ENCODE assay signal across 8 mouse cellular contexts in genomic region chr2:119167866-119168256, GRCm38 (mm10). TPM values are rescaled to one million over a fixed set of nuclear protein-coding genes. Genes with fewer than 3 reads are reported as not detected.
DNase-seq lines count a peak whose midpoint lies in the region; ATAC-seq lines count a peak whose summit lies in the region.

No protein-coding gene starts in this region.

- no peak; the same call in 1 of the 2 replicates for ATAC-seq in kidney, embryonic 16.5 days (ENCODE audit: low FRiP score, low TSS enrichment)
- peak; percentile 19 for ATAC-seq in intestine, embryonic 15.5 days
- no peak; the same call in none of the 2 replicates for ATAC-seq in neural tube, embryonic 11.5 days (ENCODE audit: insufficient read depth, low FRiP score, low TSS enrichment)

- peak overlapping the region; percentile 94 for H3K4me2 ChIP-seq in kidney, embryonic 16.5 days (replicated peaks; ENCODE audit: low read depth, low read length)
- peak overlapping the region; percentile 99 for H3K4me2 ChIP-seq in intestine, embryonic 15.5 days (replicated peaks)
- peak overlapping the region; percentile 98 for H3K4me2 ChIP-seq in neural tube, embryonic 11.5 days (ENCODE audit: low read depth)

- peak overlapping the region; percentile 58 for H3K4me3 ChIP-seq in kidney, embryonic 16.5 days (ENCODE audit: low read length)
- H3K4me3 ChIP-seq in embryonic facial prominence, embryonic 10.5 days, result peak overlapping the region; percentile 67
- H3K4me3 ChIP-seq in intestine, embryonic 15.5 days (replicated peaks), result peak overlapping the region; percentile 50
- H3K4me3 ChIP-seq in neural tube, embryonic 11.5 days (ENCODE audit: low read depth, low read length), result peak overlapping the region; percentile 45

- peaks cover 18% of the 10 kb centered on the region for H3K4me1 ChIP-seq in kidney, embryonic 16.5 days (ENCODE audit: insufficient read depth, low read length)
- H3K4me1 ChIP-seq in embryonic facial prominence, embryonic 10.5 days, result peaks cover 31% of the 10 kb centered on the region
- peaks cover 17% of the 10 kb centered on the region for H3K4me1 ChIP-seq in intestine, embryonic 15.5 days (replicated peaks)
- H3K4me1 ChIP-seq in neural tube, embryonic 11.5 days (ENCODE audit: control insufficient read depth, insufficient read depth, low read length), result peaks cover 8% of the 10 kb centered on the region

- peak overlapping the region; percentile 62 for H3K9ac ChIP-seq in kidney, embryonic 16.5 days (replicated peaks; ENCODE audit: low read length)
- peak overlapping the region; percentile 48 for H3K9ac ChIP-seq in intestine, embryonic 15.5 days
- H3K9ac ChIP-seq in neural tube, embryonic 11.5 days (ENCODE audit: low read length), result no peak overlapping the region; the same call in 1 of the 2 replicates

- 3% methylated on average over 26 of the region's 26 CpGs for WGBS in kidney, embryonic 16.5 days
- 3% methylated on average over 26 of the region's 26 CpGs for WGBS in embryonic facial prominence, embryonic 10.5 days
- 3% methylated on average over 26 of the region's 26 CpGs for WGBS in intestine, embryonic 15.5 days
- 4% methylated on average over 26 of the region's 26 CpGs for WGBS in neural tube, embryonic 11.5 days

- no peaks in the 10 kb centered on the region for H3K36me3 ChIP-seq in kidney, embryonic 16.5 days (ENCODE audit: insufficient read depth, low read length)
- H3K36me3 ChIP-seq in embryonic facial prominence, embryonic 10.5 days (replicated peaks), result peaks cover 6% of the 10 kb centered on the region; the same call in 1 of the 2 replicates
- no peaks in the 10 kb centered on the region for H3K36me3 ChIP-seq in intestine, embryonic 15.5 days
- H3K36me3 ChIP-seq in neural tube, embryonic 11.5 days (ENCODE audit: control insufficient read depth, insufficient read depth, low read length), result no peaks in the 10 kb centered on the region; the same call in 1 of the 2 replicates

- DNase-seq in kidney, postnatal 36 days, result no peak
- DNase-seq in embryonic facial prominence, embryonic 10.5 days (ENCODE audit: low spot score), result no peak
- no peak for DNase-seq in neural tube, embryonic 11.5 days (ENCODE audit: low spot score)
- no peak for DNase-seq in urinary bladder, adult 2 months (ENCODE audit: low spot score)
- no peak for DNase-seq in adipocyte (ENCODE audit: low spot score)
- DNase-seq in layer of hippocampus, adult 9-11 months, result no peak

- H3K27ac ChIP-seq in kidney, embryonic 16.5 days (ENCODE audit: low read length), result no peak overlapping the region
- 0 out of 2 replicates have a peak overlapping the region, but pooled peaks have one; percentile 8 for H3K27ac ChIP-seq in embryonic facial prominence, embryonic 10.5 days (replicated peaks)
- peak overlapping the region; percentile 82 for H3K27ac ChIP-seq in intestine, embryonic 15.5 days
- H3K27ac ChIP-seq in neural tube, embryonic 11.5 days (ENCODE audit: low read depth, low read length), result no peak overlapping the region

- H3K9me3 ChIP-seq in kidney, embryonic 16.5 days (ENCODE audit: low read length), result no peaks in the 10 kb centered on the region
- no peaks in the 10 kb centered on the region for H3K9me3 ChIP-seq in embryonic facial prominence, embryonic 10.5 days
- no peaks in the 10 kb centered on the region for H3K9me3 ChIP-seq in intestine, embryonic 15.5 days
- H3K9me3 ChIP-seq in neural tube, embryonic 11.5 days (ENCODE audit: control insufficient read depth, low read length), result no peaks in the 10 kb centered on the region

- peaks cover 21% of the 10 kb centered on the region; the same call in 1 of the 2 replicates for H3K27me3 ChIP-seq in kidney, embryonic 16.5 days (ENCODE audit: insufficient read depth, low read length)
- H3K27me3 ChIP-seq in embryonic facial prominence, embryonic 10.5 days (replicated peaks; ENCODE audit: low read depth, poor library complexity, severe bottlenecking), result peaks cover 63% of the 10 kb centered on the region
- H3K27me3 ChIP-seq in intestine, embryonic 15.5 days (replicated peaks), result peaks cover 9% of the 10 kb centered on the region; the same call in 1 of the 2 replicates
- H3K27me3 ChIP-seq in neural tube, embryonic 11.5 days (ENCODE audit: control insufficient read depth, insufficient read depth, low read length), result peaks cover 22% of the 10 kb centered on the region

RNA-seq across cellular contexts. Expression of gene Gchfr, which starts 0.3 kb away (rescaled TPM):
- 34.5 and 38.8 TPM in 2 replicates for polyA plus RNA-seq in kidney, embryonic 16.5 days (2015; fragmentation: Nextera tagmentation; extraction: Ambion mirVana)
- polyA plus RNA-seq in embryonic facial prominence, embryonic 10.5 days (2016; fragmentation: Nextera tagmentation; extraction: Ambion mirVana), result 5.3 and 6.1 TPM in 2 replicates
- 21.1 and 27.3 TPM in 2 replicates for polyA plus RNA-seq in intestine, embryonic 15.5 days (2015; fragmentation: Nextera tagmentation; extraction: Ambion mirVana)
- polyA plus RNA-seq in neural tube, embryonic 11.5 days (2014; fragmentation: Nextera tagmentation; extraction: Ambion mirVana), result 3.2 and 3.7 TPM in 2 replicates
- 0.54 and 0.80 TPM in 2 replicates for polyA plus RNA-seq in urinary bladder, adult 2 months (2012; rRNA removed)

RNA-seq across cellular contexts. Expression of gene Gm14137, which starts 6.4 kb away (rescaled TPM):
- polyA plus RNA-seq in kidney, embryonic 16.5 days (2015; fragmentation: Nextera tagmentation; extraction: Ambion mirVana), result 0.56 and 0.85 TPM in 2 replicates
- 0.77 and 1.0 TPM in 2 replicates for polyA plus RNA-seq in embryonic facial prominence, embryonic 10.5 days (2016; fragmentation: Nextera tagmentation; extraction: Ambion mirVana)
- polyA plus RNA-seq in intestine, embryonic 15.5 days (2015; fragmentation: Nextera tagmentation; extraction: Ambion mirVana), result 0.30 and 0.38 TPM in 2 replicates
- polyA plus RNA-seq in neural tube, embryonic 11.5 days (2014; fragmentation: Nextera tagmentation; extraction: Ambion mirVana), result 0.17 and 0.20 TPM in 2 replicates
- not detected in 2 replicates for polyA plus RNA-seq in urinary bladder, adult 2 months (2012; rRNA removed)

RNA-seq across cellular contexts. Expression of gene Rmdn3, which starts 11.0 kb away (rescaled TPM):
- 46.4 and 47.0 TPM in 2 replicates for polyA plus RNA-seq in kidney, embryonic 16.5 days (2015; fragmentation: Nextera tagmentation; extraction: Ambion mirVana)
- polyA plus RNA-seq in embryonic facial prominence, embryonic 10.5 days (2016; fragmentation: Nextera tagmentation; extraction: Ambion mirVana), result 47.3 and 50.7 TPM in 2 replicates
- 48.5 and 49.5 TPM in 2 replicates for polyA plus RNA-seq in intestine, embryonic 15.5 days (2015; fragmentation: Nextera tagmentation; extraction: Ambion mirVana)
- 41.3 and 49.9 TPM in 2 replicates for polyA plus RNA-seq in neural tube, embryonic 11.5 days (2014; fragmentation: Nextera tagmentation; extraction: Ambion mirVana)
- polyA plus RNA-seq in urinary bladder, adult 2 months (2012; rRNA removed), result 27.0 and 27.9 TPM in 2 replicates

RNA-seq across cellular contexts. Expression of gene Zfyve19, which starts 40.6 kb away (rescaled TPM):
- 64.1 and 67.2 TPM in 2 replicates for polyA plus RNA-seq in kidney, embryonic 16.5 days (2015; fragmentation: Nextera tagmentation; extraction: Ambion mirVana)
- 52.9 and 58.5 TPM in 2 replicates for polyA plus RNA-seq in embryonic facial prominence, embryonic 10.5 days (2016; fragmentation: Nextera tagmentation; extraction: Ambion mirVana)
- 59.3 and 64.9 TPM in 2 replicates for polyA plus RNA-seq in intestine, embryonic 15.5 days (2015; fragmentation: Nextera tagmentation; extraction: Ambion mirVana)
- polyA plus RNA-seq in neural tube, embryonic 11.5 days (2014; fragmentation: Nextera tagmentation; extraction: Ambion mirVana), result 43.0 and 52.5 TPM in 2 replicates
- 49.1 and 55.7 TPM in 2 replicates for polyA plus RNA-seq in urinary bladder, adult 2 months (2012; rRNA removed)

RNA-seq across cellular contexts. Expression of gene Dnajc17, which starts 40.7 kb away (rescaled TPM):
- 21.0 and 21.6 TPM in 2 replicates for polyA plus RNA-seq in kidney, embryonic 16.5 days (2015; fragmentation: Nextera tagmentation; extraction: Ambion mirVana)
- polyA plus RNA-seq in embryonic facial prominence, embryonic 10.5 days (2016; fragmentation: Nextera tagmentation; extraction: Ambion mirVana), result 25.2 and 25.4 TPM in 2 replicates
- 15.9 and 18.5 TPM in 2 replicates for polyA plus RNA-seq in intestine, embryonic 15.5 days (2015; fragmentation: Nextera tagmentation; extraction: Ambion mirVana)
- polyA plus RNA-seq in neural tube, embryonic 11.5 days (2014; fragmentation: Nextera tagmentation; extraction: Ambion mirVana), result 19.4 and 20.3 TPM in 2 replicates
- 30.1 and 32.4 TPM in 2 replicates for polyA plus RNA-seq in urinary bladder, adult 2 months (2012; rRNA removed)

Comparison
In these comparisons a context has a peak if more than half of its experiments do, and no peak if none do; other contexts are left out.
1. H3K27ac ChIP-seq: peak in embryonic facial prominence, embryonic 10.5 days (single experiment) and intestine, embryonic 15.5 days (single experiment); none in kidney, embryonic 16.5 days (single experiment) and neural tube, embryonic 11.5 days (single experiment).
2. Peak in every context shown above with its lines, with median percentiles within 50 percentile points of each other: H3K4me2 ChIP-seq and H3K4me3 ChIP-seq.